Mouse (Mus musculus) megakaryocyte, embryonic 14.5 days (primary cell): ENCODE data around the gene Kcnip4.

Experiments used
- FLI1 ChIP-seq: IDR thresholded peaks from 2 replicates; pipeline ENCODE4 v1.6.1; 2012; ENCODE audit warnings: low read length, inconsistent platforms, mixed read lengths
- GATA1 ChIP-seq: IDR thresholded peaks from 3 replicates; pipeline ENCODE4 v1.6.1; 2012; ENCODE audit warnings: mixed read lengths, low read length, inconsistent platforms, borderline replicate concordance

DNA sequence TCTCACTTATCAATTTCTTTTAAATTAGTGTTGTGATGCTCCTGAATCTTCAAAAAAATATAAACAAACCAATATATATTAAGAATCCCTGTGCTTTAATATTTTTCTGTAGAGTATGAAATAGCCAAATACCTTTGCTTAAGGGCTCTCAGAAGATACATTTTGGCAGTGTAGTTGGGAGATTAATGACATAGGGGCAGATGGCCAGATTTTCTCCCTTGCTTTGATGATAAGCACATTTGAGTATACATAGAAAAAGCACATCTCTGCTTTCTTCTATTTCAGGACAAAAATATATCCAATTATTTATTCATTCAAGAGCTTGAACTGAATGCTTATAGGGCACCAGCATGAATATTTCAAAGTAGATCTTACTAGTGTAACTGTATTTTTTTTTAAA lies 465.8 kb downstream of the Kcnip4 start:
- TF ChIP-seq GATA1 (no peak), FLI1 (no peak)
